Mouse (Mus musculus) layer of hippocampus, adult 6 months (tissue): Measurements from ENCODE around the gene Olfr665. TPM values are rescaled to one million over a fixed set of nuclear protein-coding genes. Genes with fewer than 3 reads are reported as not detected.

ENCODE experiments used
- long read RNA-seq, 2 experiments: library from polyadenylated mRNA; unstranded; transcript quantifications; one replicate each; pipeline ENCODE4 v2.0.0; 2019 to 2020
- polyA plus RNA-seq: library from polyadenylated mRNA; unstranded; fragments of <200 nt; fragmentation: Nextera tagmentation; gene quantifications from 2 replicates; pipeline ENCODE4 v1.2.3, GENCODE M21; 2021

Gene Olfr665
- polyA plus RNA-seq = not detected in 2 replicates
- long read RNA-seq, experiment 1 = 0 reads
- long read RNA-seq, experiment 2 = 0 reads

DNA sequence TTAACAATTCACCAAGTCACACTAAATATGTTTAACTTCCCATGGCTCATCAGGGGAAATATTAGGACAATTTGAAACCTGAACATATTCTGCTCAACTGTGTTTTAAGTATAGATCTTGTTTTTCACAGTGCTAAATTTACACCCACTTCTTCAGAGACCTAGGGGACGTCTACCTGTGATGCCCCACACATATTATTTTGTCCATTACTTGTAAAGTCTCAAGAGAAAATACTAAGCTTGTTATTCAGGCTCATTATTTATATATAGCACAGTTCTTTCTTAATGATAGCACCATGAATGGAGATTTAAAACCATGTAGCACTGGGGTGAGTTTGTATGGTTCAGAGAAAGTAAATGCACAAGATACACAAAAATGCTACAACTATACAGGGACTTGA lies at the start of gene Olfr665:
Gene Olfr665 (plus strand): TSS at position 301 of the 400 bp plus-strand sequence.

DNA sequence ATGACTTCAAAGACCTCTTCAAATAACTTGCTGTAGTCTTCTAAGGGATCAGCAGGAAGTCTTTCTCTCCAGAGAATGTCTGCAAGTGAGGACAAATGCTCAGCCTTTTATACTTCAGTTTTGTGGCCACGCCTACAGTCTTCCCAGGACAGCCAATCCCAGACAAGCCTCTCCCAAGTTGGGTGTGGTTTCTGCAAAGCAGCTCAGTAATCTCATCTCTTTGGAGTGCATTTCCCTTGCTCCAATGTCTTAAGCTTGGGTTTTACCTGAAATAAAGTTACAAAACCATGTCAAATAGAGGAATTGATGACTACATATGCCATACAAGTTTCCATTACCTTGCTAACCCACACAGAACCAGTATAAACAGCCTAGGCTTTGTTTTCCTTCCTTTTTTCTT lies 35.3 kb upstream of the Olfr665 start, which contains the start of gene Usp17lb:
Gene Usp17lb (minus strand): TSS at position 101 of the 400 bp plus-strand sequence.

GRCm38 (mm10) chr7:104856709-104857108 lies 21.1 kb upstream of the Olfr665 start, which contains the start of gene Usp17la:
Gene Usp17la, plus strand, starts transcription at chr7:104857009.

GRCm38 (mm10) chr7:104895852-104896251 lies 18.0 kb downstream of the Olfr665 start, which contains the start of gene Olfr666:
Gene Olfr666, minus strand, starts transcription at chr7:104895952.

GRCm38 (mm10) chr7:104921382-104921781 lies 43.6 kb downstream of the Olfr665 start, which contains the start of gene Olfr667:
Gene Olfr667, minus strand, starts transcription at chr7:104921482.

DNA sequence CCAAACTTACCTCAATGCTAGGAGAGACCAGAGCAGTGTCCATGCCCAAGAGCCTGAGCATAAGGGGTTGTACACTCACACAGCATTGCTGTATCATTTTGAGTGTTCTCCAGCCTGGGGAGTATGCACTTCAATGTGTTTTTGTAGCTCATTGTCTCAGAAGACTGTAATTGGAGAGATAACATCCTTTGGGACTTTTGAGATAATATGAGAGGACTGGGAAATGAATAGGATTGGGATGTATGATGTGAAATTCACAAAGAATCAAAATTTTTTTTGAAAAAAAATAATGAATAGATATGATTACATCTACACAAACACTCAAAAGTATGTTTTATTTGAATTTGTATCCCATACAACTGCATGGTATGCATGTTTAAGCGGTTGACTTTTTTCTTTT lies 50.1 kb downstream of the Olfr665 start, which contains the start of gene Olfr668:
Gene Olfr668 (minus strand): TSS at position 101 of the 400 bp plus-strand sequence.

Other genes with a start within 250 kb of the Olfr665 start
- gene Olfr658, start 230.7 kb upstream of the Olfr665 start, polyA plus RNA-seq = 0.06 and 0.08 TPM in 2 replicates
- gene Olfr659, start 211.3 kb upstream of the Olfr665 start, polyA plus RNA-seq = not detected in 2 replicates
- gene Olfr661, start 191.5 kb upstream of the Olfr665 start, polyA plus RNA-seq = not detected in 2 replicates
- gene Usp17le, start 100.6 kb upstream of the Olfr665 start, polyA plus RNA-seq = not detected in 2 replicates
- gene Usp17lb, start 35.4 kb upstream of the Olfr665 start, polyA plus RNA-seq = not detected in 2 replicates
- gene Usp17la, start 21.0 kb upstream of the Olfr665 start, polyA plus RNA-seq = not detected in 2 replicates
- not detected in 2 replicates for gene Olfr666, start 17.9 kb downstream of the Olfr665 start, polyA plus RNA-seq
- not detected in 2 replicates for gene Olfr667, start 43.5 kb downstream of the Olfr665 start, polyA plus RNA-seq
- not detected in 2 replicates for gene Olfr668, start 50.0 kb downstream of the Olfr665 start, polyA plus RNA-seq
- gene Olfr669, start 56.2 kb downstream of the Olfr665 start, polyA plus RNA-seq = not detected in 2 replicates
- not detected in 2 replicates for gene Olfr670, start 84.6 kb downstream of the Olfr665 start, polyA plus RNA-seq
- gene Olfr671, start 101.1 kb downstream of the Olfr665 start, polyA plus RNA-seq = not detected in 2 replicates
- gene Olfr672, start 124.0 kb downstream of the Olfr665 start, polyA plus RNA-seq = not detected in 2 replicates
- not detected in 2 replicates for gene Olfr675, start 150.4 kb downstream of the Olfr665 start, polyA plus RNA-seq
- not detected in 2 replicates for gene Olfr676, start 154.7 kb downstream of the Olfr665 start, polyA plus RNA-seq
- not detected in 2 replicates for gene Olfr677, start 173.3 kb downstream of the Olfr665 start, polyA plus RNA-seq
- not detected in 2 replicates for gene Olfr678, start 186.4 kb downstream of the Olfr665 start, polyA plus RNA-seq
- gene Olfr679, start 203.2 kb downstream of the Olfr665 start, polyA plus RNA-seq = not detected in 2 replicates
- gene Olfr680-ps1, start 214.8 kb downstream of the Olfr665 start, polyA plus RNA-seq = not detected in 2 replicates
- gene Olfr681, start 238.8 kb downstream of the Olfr665 start, polyA plus RNA-seq = not detected in 2 replicates